Mouse (Mus musculus) brain, adult 2 months (tissue): ENCODE data around the gene Tm2d1.

Source experiments
- DNase-seq: peaks from one replicate; pipeline ENCODE4 v3.0.0; 2011; ENCODE audit warnings: low read depth, low spot score

Gene Tm2d1

GRCm38 (mm10) chr4:98322223-98322622 lies 60.9 kb downstream of the Tm2d1 start:
- DNase-seq, result peak; percentile 97

GRCm38 (mm10) chr4:98321371-98322111 lies 61.6 kb downstream of the Tm2d1 start:
- DNase-seq, result peak; percentile 86

- no peak for DNase-seq
Measured at GRCm38 (mm10) chr4:98318769-98319168, 64.3 kb downstream of the Tm2d1 start.

GRCm38 (mm10) chr4:98317149-98317548 lies 66.0 kb downstream of the Tm2d1 start:
- DNase-seq, result peak; percentile 10
